Mouse (Mus musculus) layer of hippocampus, postnatal 36 days (tissue): ENCODE measurements at regions not wholly inside any gene's neighbourhood (a gene's known extent, or its start where the extent isn't known, plus 50 kb on each side); places are given as distances from the start of the nearest gene placed in this dataset.

Source experiments
- DNase-seq, 2 experiments: peaks; one replicate each; pipeline ENCODE4 v3.0.0; 2022

GRCm38 (mm10) chr9:101546213-101546832 is 294.7 kb upstream of the Ppp2r3a start:
- DNase-seq: no peak

DNA sequence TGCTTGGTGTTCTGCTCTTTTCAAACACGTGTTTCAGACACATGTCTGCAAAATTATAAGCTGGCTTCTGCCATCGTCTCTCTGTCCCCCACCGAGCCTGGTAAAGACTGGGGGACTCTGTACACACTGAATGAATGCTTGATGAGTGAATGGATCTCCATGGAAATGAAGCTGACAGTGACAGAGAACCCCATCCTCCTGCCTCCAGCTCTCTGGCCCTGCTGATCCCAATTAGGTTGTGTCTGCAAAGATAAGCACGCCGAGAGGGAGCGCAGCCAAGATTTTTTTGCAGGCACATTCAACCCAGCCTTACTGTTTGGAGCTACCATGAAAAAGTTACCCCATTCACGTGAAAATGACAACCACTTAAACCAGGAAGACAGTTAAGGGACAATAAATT is 266.5 kb upstream of the Ppp2r3a start:
- DNase-seq: peak; percentile 6 to 16

- DNase-seq: no peak
These were observed 259.2 kb upstream of the Ppp2r3a start for GRCm38 (mm10) chr9:101510807-101511206.

GRCm38 (mm10) chr9:101509196-101509595 is 257.6 kb upstream of the Ppp2r3a start:
- DNase-seq: no peak

DNA sequence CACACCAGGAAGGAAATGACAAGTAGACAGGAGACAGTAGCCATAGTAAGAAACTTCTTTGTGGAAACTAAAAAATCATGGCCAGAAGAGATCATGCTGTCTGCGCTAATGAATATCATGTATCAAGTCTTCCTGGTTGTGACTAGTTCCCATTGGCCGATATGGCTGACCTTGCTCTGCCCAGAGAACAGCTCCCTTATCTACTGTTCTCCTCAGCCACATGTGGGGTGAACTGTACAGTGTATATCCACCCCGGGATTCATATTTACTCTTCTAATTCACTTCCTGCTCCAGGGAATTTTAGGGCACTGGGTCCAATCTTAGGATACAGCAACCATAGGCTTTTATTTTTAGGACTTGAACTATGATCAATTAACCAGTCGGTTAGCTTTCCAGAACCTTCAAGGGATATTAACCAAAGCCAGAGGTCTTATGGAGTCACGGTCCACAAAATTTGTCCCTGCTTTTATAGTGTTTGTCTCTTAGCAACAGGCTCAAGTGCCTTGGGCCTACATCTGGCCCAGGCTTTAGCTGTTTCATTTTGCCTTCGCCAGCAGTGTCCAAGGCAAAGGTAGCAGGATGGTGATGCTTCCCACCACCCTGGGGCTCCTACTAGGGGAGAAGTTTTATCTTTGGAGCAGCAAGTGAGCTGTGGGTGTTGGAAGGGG is 255.6 kb upstream of the Ppp2r3a start:
- no peak for DNase-seq

DNA sequence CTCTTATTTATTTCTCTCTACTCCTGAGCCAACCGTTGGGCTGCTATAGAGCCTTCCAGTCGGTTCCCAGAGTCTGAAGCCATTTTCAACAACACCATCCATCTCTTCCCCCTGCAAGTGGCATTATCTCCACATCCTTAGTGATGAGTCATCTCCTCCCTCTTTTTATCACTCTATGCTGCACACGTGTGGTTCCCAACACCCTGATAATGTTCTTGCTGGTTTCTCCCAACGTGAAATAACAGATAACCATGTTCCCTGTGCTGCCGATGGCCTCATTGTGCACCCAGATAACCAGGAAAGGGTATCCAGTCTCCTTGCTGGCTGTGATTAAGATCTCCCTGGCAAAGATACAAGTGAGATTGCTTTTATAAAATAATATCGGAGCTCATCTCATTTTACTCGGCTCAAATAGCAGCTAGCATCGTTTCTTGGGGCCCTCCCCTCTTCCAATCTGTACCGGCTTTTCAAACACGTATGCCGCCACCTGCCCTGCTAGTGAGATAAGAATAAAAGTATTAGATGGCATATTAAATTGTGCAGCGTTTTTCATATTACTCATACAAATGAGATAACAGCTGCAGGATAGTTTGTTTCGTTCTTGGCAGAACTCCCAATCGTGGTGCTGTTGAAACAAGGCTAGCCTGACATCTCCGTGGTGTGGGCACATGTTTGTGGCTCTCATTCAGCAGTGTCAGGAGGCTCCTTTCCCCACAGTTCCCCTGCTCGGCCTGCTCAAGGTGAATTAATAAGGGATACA is 250.3 kb upstream of the Ppp2r3a start:
- DNase-seq: peak; percentile 6 to 29

GRCm38 (mm10) chr9:101501036-101501435 is 249.4 kb upstream of the Ppp2r3a start:
- no peak for DNase-seq

GRCm38 (mm10) chr9:101498721-101499120 is 247.1 kb upstream of the Ppp2r3a start:
- DNase-seq: no peak

GRCm38 (mm10) chr9:101495768-101496167 is 244.2 kb upstream of the Ppp2r3a start:
- DNase-seq: peak; percentile 24 to 40

DNA sequence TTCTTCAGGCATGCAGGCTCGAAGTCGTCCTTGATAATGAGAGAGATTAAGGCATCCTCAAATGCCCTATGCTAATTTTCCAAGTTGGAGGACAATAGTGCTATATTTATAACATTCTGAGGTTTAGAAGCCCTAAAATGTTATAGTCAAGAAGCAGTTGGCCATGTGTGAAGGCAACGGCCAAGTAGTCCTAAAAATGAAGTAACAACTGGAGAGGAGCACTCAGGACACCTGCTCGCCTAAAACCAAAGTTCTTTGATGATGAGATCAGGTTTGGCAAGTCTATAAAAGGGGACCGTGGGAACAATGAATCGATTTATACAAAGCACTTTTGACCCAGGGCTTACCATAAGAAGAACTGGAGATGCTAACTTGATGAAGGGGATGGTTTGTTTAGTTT is 237.4 kb upstream of the Ppp2r3a start:
- DNase-seq: no peak

DNA sequence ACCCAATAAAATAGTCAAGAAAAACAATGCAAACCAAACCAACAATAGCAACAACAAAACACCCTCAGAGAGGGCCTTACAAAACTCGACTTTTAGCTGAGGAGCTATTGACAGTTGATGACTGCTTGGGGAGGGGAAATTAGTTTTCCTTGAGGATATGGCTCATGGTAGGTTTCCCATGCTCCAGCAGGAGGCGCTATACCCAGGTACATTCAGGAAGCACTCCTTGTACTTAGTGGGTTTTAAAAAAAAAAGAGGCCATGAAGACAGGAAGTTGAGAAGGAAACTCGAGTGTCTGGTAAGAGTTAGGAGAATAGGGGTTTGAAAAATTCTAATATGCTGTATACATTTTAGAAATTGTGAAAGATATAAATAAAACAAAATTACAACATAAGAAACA is 224.6 kb upstream of the Ppp2r3a start:
- DNase-seq: no peak

DNA sequence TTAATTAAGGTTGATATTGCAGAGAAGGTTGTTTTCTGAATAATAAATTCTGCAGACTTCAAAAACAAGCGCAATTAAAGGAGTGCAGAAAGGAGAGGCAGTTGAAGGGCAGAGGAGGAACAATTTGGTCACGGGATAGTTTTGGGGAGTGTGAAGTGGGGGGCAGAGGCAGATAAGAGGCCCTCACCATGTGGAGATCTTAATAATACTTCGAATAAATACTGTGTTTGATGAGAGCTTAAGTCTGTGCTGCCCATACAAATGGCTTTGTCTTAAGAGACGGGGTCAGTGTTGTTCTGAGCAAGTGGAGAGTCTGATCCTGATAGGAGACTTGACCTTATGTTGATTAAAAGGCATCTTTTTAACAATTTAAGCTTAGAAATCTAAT is 221.5 kb upstream of the Ppp2r3a start:
- no peak for DNase-seq

DNA sequence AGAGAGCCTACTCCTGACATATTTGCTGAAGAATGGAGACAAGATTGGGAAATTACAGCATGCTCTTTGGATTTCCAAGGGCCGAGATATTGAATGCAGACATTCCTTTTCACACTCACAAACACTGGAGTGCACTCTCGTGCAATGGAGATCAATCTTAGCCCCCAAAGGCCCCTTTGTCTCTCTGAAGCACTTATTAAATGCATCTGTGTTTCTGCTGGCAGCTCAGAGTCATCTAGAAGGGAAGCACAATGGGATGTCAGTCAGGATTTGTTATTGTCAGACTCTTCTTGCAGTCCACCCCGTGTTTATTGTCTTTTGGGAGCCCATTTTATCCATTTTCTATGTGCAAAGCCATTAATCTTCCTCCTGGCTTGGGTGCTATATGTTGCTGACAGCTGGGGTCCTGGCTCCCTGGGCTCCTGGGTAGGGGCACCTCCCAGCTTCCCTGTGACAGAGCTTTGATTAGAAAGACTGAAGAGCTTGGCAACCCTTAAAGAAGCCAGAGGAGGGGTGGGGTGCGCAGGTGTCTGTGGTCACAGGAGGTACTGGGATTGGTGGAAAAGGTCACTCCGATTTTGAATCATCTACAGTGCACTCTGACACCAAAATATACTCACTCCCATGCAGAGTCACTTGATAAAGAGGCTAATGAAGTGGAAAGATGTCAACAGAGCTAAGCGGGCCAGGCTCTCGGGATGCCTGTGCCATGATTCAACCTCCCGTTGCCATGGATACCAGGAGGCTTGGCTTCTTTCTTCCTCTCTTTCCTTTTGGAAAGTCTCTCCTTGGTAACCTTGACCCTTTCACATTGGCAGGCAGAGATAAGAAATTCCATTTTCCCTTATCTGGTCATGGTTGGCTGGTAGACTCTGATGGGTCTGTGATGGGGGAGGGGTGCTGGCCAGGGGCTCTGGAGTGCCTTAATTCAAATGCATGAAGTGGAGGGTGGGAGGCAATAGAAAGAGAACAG is 220.8 kb upstream of the Ppp2r3a start:
- DNase-seq: no peak

DNA sequence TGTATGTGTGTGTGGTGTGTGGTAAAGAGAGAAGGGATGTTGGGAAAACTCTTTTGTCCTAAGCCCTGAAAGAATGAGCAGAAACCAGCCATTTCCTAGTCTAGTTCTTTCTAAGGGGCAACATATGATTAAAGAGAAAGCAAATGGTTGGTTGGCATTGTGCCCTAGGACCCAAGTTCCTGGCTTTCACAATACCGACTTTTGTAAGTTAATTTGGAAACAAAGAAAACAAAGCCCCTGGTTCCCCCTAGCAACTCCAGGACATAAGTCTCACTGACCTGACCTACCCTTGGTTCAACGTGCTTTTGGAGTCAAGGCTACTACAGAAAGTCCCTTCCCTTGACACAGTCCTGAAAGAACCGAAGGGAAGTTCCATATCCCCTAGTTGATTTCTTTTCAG is 220.1 kb upstream of the Ppp2r3a start:
- no peak for DNase-seq

DNA sequence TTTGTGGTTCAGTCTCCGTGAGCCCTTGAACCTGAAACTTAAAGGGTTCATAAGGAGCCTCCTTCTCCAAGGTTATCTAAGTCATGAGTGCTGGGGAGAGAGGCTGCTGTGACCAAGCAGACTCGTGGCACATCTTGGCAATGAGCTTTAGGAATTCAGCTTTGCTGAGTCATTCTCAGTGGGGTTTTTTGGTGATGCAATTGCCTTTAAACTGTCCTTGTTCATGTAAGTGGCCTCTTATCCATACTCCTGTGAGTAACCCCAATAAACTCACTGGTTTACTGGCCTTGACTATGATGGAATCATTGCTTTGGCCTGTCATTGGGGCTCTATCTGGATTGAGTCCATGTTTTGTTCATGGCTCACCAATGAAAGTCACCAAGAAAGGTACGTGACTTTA is 218.2 kb upstream of the Ppp2r3a start:
- DNase-seq: no peak

DNA sequence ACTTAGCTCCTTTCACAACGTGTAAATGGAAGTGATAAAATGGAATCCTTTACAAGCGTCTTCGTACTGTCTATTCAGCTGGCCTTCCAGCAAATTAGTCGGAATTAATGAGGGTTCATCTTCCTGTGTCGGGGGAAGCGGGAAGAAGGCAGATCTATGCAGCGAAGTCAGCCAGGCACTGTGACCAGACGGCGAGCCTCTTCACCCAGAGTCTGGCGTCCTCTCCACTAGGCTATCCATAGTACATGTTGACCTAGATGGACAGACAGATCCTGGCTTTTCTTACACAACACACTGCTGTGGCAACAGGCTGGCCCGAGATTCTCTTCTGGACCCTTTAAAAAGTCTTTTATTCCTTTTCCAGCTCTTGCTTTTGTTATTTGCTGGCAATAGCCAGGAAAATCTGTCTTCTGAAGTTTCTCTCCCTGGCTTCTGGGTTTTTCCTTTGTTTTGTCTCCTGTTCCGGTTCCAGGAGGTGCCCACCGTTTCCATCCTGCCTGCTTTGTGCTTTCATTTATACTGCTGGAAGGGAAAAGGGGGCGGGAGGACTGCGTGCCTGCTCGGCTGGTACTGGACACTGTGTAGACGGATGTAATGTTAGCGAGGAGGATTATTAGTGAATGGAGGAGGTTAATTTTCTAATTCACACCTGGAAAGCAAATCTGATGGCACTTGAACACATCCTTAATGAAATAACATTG is 213.3 kb upstream of the Ppp2r3a start:
- no peak for DNase-seq

- no peak for DNase-seq
These were observed 207.5 kb upstream of the Ppp2r3a start for GRCm38 (mm10) chr9:101458947-101459627.

GRCm38 (mm10) chr9:101458306-101458946 is 206.8 kb upstream of the Ppp2r3a start:
- no peak for DNase-seq

- no peak for DNase-seq
These were observed 194.7 kb upstream of the Ppp2r3a start for GRCm38 (mm10) chr9:101446316-101446715.

DNA sequence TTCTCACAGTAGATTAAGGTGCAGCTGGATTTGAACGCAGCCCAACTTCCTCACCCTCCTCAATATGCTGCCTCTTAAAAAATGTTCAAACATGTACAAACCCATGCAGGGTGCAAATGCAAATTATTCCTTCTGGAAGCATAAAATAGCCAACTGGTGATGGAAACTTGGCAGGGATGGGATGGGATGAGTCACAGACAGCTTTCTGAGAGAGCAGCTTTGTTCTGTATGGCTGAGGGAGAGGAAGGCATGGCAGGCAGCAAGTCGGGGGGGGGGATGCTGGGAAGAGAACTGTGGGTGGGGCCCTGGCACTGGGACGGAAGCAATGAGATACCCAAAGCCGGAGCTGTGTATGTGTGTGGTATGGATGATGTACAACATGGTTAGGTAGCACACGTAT is 194.2 kb upstream of the Ppp2r3a start:
- peak; percentile 75 to 77 for DNase-seq

DNA sequence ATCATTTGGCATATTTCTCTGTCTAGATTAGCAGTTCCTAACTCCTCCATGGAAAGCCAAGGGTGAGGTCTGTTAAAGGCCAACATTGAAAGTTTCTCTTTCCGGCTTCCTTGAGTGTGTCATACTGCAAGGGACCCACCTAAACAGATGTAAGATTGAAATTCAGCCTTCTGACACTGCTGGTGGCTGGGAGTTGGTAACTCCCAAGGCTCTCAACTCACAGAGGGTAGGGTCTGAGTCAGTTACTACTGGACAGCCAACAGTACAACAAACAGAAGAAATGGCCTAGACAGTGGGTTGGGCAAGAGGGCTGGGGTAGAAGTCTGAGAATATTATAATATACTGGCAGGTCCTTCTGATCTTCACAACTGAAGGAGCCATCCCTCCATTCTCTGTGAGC is 193.7 kb upstream of the Ppp2r3a start:
- no peak for DNase-seq
